Mouse (Mus musculus): ENCODE results near the gene Hist1h1c. TPM values are rescaled to one million over a fixed set of nuclear protein-coding genes. Genes with fewer than 3 reads are reported as not detected.
"Not testable (repeated sequence)": the region's sequence is repeated elsewhere in the genome, so short reads cannot be mapped to it uniquely, and the experiment has no call there.

Hist1h1c gene
- polyA plus RNA-seq, 1 experiment = 42.4 TPM

DNA sequence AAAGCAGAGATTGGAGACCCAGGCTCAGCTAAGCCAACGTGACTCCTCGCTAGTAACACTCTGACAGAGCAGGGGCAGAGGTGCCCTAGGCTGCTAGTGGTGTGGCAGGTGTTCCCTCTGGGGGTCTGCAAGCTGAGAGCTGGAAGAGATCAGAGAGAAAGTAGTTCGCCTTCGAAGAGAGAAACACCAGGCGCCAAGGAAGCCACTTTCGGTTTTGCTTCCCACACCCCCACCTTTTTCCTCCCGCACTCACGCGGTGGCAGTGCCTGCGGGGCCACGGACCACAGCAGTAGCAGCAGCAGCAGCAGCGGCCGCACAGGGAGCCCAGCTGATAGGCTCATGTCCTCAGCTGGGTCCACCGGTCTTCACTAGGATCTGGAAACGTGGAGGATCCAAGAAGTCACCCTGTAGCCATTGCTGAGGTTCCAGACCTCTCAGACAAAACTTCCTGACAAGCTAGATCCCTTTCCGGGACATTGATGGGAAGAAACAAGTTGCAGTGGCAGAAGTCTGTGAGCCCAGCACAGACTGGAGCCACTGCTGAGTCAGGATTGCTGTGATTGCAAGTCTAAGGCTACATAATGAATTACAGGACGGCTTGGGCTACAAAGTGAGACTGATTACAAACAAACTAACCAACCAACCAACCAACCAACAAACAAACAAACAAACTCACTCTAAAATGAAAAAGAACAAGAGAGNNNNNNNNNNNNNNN, 28.1 kb upstream of the Hist1h1c start, which contains the start of gene Hfe:
Gene Hfe, minus strand, starts transcription at position 481 of the 716 bp plus-strand sequence.
- Histone ChIP-seq H3K4me1 (ENCODE audit: control insufficient read depth, insufficient read depth, low read length) (no peaks in the 10 kb centered on the region), H3K27ac (ENCODE audit: insufficient read depth, low read length) (no peak within 1 kb of the TSS), H3K4me3 (ENCODE audit: insufficient read depth, low read length) (peak within 1 kb of the TSS; percentile 59)
- no peak for TF ChIP-seq POLR2A (IDR thresholded peaks at IDR 0.05; ENCODE audit: extremely low read depth, insufficient read depth, low read length)
- TF ChIP-seq CTCF (IDR thresholded peaks at IDR 0.05; ENCODE audit: extremely low read depth, insufficient read depth, low read length) = no peak

DNA sequence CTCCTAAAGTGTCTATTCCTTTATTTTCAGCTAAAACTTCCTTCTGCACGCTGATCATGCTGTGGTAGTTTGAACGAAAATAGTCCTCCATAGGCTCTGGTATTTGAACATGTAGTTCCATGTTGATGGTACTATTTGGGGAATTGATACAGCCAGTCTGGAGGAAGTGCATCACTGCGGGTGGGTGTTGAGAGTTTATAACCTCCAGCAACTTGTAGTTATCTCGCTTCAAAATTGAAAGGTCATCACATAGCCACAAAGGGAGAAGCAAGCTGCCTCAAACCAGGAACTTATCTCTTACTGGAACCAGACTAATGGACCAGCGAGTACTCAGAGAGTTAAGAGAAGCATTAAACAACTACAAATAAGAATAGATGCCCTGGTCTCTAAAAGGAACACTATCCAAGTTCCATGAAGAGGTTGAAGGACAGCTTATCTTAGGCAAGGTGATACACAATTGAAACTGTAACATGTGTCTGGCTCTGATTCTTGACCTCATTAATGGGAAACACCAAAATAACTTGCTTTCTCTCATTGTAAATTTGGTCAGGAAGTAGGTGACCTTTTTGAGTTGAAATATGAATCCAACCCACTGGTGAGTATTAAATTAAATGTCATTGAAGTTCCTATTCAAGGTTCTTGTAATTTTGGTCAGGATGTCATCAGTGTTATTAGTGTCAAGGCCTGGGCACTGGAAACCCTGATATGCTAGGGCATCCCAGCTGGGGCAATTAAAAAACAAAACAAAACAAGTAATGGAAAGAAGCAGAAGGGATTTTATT, 22.2 kb upstream of the Hist1h1c start:
- TF ChIP-seq POLR2A (IDR thresholded peaks at IDR 0.05; ENCODE audit: extremely low read depth, insufficient read depth, low read length) = no peak
- TF ChIP-seq CTCF (IDR thresholded peaks at IDR 0.05; ENCODE audit: extremely low read depth, insufficient read depth, low read length) = no peak
- Histone ChIP-seq H3K27ac (ENCODE audit: insufficient read depth, low read length) (no peak overlapping the region), H3K4me3 (ENCODE audit: insufficient read depth, low read length) (no peak overlapping the region), H3K4me1 (ENCODE audit: control insufficient read depth, insufficient read depth, low read length) (no peaks in the 10 kb centered on the region)

DNA sequence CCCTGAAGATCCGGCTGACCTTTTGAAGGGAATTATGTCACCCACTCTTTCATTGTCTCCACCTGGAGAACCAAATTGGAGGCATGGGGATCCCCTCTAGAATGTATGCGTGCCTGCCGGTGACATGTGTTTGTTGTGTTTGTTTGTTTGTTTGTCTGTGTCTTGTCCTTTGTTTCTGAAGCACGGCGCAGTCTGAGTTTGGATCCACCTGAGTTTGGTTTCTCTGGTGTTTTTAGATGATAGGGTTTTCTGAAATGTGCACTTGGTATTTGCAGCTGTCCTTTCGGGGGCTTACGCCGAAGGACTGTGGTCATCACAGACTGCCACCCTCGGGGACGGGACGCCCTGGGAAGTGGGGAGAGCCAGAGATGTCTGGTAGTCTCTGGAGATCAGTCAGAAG, 21.4 kb upstream of the Hist1h1c start:
- Histone ChIP-seq H3K27ac (ENCODE audit: insufficient read depth, low read length) (peak overlapping the region; percentile 35; the same call in 1 of the 2 replicates), H3K4me1 (ENCODE audit: control insufficient read depth, insufficient read depth, low read length) (no peaks in the 10 kb centered on the region), H3K4me3 (ENCODE audit: insufficient read depth, low read length) (no peak overlapping the region)
- no peak for TF ChIP-seq POLR2A (IDR thresholded peaks at IDR 0.05; ENCODE audit: extremely low read depth, insufficient read depth, low read length)
- no peak for TF ChIP-seq CTCF (IDR thresholded peaks at IDR 0.05; ENCODE audit: extremely low read depth, insufficient read depth, low read length)

DNA sequence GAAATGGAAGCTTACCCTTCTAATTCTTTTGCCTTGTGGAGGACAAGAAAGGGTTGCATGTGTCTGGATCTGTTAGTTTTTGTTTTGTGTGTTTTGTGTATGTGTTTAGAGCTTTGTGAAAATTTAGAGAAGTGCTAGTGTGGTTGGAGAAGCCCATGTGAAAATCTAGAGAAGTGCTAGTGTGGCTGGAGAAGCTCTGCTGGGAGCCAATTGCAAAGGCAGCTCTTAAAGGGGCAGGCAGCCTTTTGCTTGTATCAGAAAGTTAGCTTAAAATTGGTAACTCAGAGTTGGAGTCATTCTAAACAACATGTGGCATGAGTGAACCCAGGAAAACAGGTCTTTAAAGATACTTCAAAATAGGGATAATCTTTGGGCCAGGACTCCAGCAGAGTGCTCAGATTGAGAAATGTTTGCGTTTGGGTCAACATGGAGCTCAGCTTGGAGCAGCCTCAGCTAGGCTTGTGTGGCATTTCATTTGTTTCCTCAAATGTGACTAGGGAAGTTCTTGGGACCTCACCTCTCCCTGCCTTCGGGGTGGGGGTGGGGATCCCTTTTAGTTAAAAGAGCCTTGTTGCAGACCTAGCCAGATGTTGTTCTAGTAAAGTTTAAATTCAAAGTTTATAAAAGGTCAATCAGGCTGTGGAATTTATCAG, 20.9 kb upstream of the Hist1h1c start:
- H3K4me1 ChIP-seq (ENCODE audit: control insufficient read depth, insufficient read depth, low read length); H3K27ac ChIP-seq (ENCODE audit: insufficient read depth, low read length): not testable (repeated sequence)

DNA sequence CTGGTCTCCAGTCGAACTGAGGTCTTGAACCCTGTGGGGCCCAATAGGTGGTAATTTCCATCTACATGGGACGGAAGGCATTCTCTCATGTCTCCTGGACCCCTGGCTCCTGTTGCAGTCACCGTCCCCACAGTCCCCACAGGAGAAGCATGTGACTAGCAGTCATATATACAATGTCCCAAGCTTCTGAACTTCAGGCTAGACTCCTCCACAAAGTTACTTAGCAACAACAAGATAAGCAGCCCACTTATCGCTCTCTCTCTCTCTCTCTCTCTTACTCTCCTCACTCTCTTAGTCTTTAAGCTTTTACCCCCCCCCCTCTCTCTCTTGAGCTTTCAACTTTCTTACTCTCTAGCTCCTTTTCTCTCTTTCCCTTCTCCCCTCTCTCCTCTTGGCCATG, 14.4 kb upstream of the Hist1h1c start:
- TF ChIP-seq CTCF (IDR thresholded peaks at IDR 0.05; ENCODE audit: extremely low read depth, insufficient read depth, low read length) (no peak), POLR2A (IDR thresholded peaks at IDR 0.05; ENCODE audit: extremely low read depth, insufficient read depth, low read length) (no peak)
- Histone ChIP-seq H3K4me3 (ENCODE audit: insufficient read depth, low read length) (no peak overlapping the region), H3K4me1 (ENCODE audit: control insufficient read depth, insufficient read depth, low read length) (no peaks in the 10 kb centered on the region), H3K27ac (ENCODE audit: insufficient read depth, low read length) (no peak overlapping the region)

More for the DNA sequence above, 20.9 kb upstream of the Hist1h1c start:
- not testable (repeated sequence) for H3K4me3 ChIP-seq (ENCODE audit: insufficient read depth, low read length)

DNA sequence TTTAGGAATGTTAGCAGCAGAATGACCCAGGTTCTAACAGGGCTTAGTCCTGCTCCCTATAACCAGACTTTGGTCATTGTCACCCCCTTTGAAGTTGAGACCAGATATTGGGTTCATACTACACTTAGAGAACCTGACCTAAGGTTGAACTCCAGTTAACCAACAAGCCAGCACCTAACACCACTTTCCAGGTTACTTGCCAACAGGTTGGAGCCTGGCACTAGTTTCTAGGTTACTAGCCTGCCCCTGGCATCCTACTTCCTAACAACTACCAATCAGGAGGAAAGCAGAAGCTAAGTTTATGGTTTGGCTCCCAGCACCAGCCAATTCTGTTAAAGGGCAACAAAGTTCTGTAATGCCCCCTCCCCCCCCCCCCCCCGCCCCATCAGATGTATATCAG, 13.4 kb upstream of the Hist1h1c start:
- TF ChIP-seq POLR2A (IDR thresholded peaks at IDR 0.05; ENCODE audit: extremely low read depth, insufficient read depth, low read length) (no peak), CTCF (IDR thresholded peaks at IDR 0.05; ENCODE audit: extremely low read depth, insufficient read depth, low read length) (no peak)
- H3K4me3 ChIP-seq (ENCODE audit: insufficient read depth, low read length) = no peak overlapping the region
- no peaks in the 10 kb centered on the region for H3K4me1 ChIP-seq (ENCODE audit: control insufficient read depth, insufficient read depth, low read length)
- H3K27ac ChIP-seq (ENCODE audit: insufficient read depth, low read length) = no peak overlapping the region

DNA sequence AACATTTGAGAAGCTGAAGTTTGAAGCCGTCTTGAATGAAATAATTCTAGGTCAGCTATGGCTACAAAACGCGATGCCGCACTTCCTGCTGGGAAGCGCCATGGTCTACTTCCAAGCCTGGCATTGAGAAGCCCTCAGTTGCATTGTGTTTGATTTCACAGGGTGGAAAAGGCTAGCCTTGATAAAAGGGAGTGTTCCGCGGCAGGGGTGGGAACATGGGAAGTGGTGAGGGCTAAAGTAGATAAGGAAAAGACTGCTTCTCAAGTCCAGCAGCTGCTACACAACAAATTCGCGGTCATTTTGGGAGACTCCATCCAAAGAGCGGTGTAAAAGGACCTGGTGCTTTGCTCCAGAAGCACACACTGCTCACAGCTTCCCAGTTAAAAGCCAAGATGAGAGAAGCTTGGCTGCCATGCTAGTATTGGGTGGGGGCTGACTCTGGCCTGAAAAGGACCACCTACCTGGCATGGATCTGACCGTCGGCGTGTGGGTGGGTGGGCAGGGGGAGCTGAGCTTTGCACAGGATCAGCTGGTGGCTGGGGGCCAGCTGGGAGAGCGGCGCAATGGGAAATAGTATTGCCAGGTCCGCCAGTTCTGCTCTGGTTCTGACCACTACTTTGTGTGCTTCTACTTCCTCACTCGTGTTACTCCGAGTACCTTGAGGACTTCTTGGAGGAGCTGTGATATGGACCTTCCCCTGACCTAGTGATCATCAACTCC, 10.0 kb upstream of the Hist1h1c start:
- no peak overlapping the region for H3K27ac ChIP-seq (ENCODE audit: insufficient read depth, low read length)
- no peak overlapping the region for H3K4me3 ChIP-seq (ENCODE audit: insufficient read depth, low read length)
- TF ChIP-seq POLR2A (IDR thresholded peaks at IDR 0.05; ENCODE audit: extremely low read depth, insufficient read depth, low read length) (no peak), CTCF (IDR thresholded peaks at IDR 0.05; ENCODE audit: extremely low read depth, insufficient read depth, low read length) (no peak)
- H3K4me1 ChIP-seq (ENCODE audit: control insufficient read depth, insufficient read depth, low read length) = peaks cover 2% of the 10 kb centered on the region; the same call in 1 of the 2 replicates

DNA sequence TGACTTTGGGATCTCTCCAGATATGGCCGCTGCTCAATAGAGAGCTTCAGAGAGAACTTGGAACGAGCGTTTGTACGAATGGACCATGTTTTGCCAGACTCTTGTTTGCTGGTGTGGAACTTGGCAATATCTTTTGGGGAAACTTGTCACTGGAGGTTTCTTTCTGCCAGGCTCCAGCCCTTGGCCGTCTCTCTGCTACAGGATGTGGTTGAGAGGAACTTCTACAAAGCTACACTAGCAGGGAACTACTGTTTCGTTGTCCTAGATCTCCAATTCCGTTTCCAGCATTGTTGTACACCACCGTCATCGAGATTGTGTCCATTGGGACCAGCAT, 9.4 kb upstream of the Hist1h1c start:
- Histone ChIP-seq H3K4me3 (ENCODE audit: insufficient read depth, low read length) (no peak overlapping the region), H3K27ac (ENCODE audit: insufficient read depth, low read length) (no peak overlapping the region), H3K4me1 (ENCODE audit: control insufficient read depth, insufficient read depth, low read length) (peaks cover 2% of the 10 kb centered on the region; the same call in 1 of the 2 replicates)
- TF ChIP-seq POLR2A (IDR thresholded peaks at IDR 0.05; ENCODE audit: extremely low read depth, insufficient read depth, low read length) (no peak), CTCF (IDR thresholded peaks at IDR 0.05; ENCODE audit: extremely low read depth, insufficient read depth, low read length) (no peak)

DNA sequence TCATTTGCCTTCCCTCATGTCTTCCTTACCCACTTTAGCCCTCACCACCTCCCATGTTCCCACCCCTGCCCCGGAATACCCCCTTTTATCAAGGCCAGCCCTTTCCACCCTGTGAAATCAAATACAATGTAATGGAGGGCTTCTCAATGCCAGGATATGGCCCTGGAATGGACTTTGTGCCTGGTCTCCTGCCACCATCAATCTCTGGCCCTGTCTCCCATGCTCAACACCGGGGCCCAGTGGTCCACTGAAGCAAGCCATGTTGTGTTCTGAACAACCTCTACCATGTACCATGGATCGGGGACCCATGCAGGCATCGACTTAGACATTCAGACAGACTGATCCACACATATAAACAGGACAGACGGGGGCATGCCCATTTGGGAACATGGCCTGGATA, 8.9 kb upstream of the Hist1h1c start:
- Histone ChIP-seq H3K4me3 (ENCODE audit: insufficient read depth, low read length) (no peak overlapping the region), H3K4me1 (ENCODE audit: control insufficient read depth, insufficient read depth, low read length) (peaks cover 2% of the 10 kb centered on the region; the same call in 1 of the 2 replicates), H3K27ac (ENCODE audit: insufficient read depth, low read length) (no peak overlapping the region)
- no peak for TF ChIP-seq CTCF (IDR thresholded peaks at IDR 0.05; ENCODE audit: extremely low read depth, insufficient read depth, low read length)
- TF ChIP-seq POLR2A (IDR thresholded peaks at IDR 0.05; ENCODE audit: extremely low read depth, insufficient read depth, low read length) = no peak
